Mouse (Mus musculus) heart, embryonic 10.5 days (tissue): Measurements from ENCODE around the gene Srpr. TPM values are rescaled to one million over a fixed set of nuclear protein-coding genes. Genes with fewer than 3 reads are reported as not detected.

ENCODE experiments used
- DNase-seq: peaks from one replicate; pipeline ENCODE4 v3.0.0-alpha.2; 2017; ENCODE audit warnings: low spot score
- H3K27ac ChIP-seq: fragments of 300-500 bp; sonication (generic); 2 replicates; pipeline ENCODE4 v1.5.1; 2016; ENCODE audit warnings: mild to moderate bottlenecking
- H3K27me3 ChIP-seq: fragments of 300-500 bp; sonication (generic); 2 replicates; pipeline ENCODE4 v1.6.1; 2016; ENCODE audit warnings: mild to moderate bottlenecking; ENCODE audit not compliant: poor library complexity, insufficient read depth, severe bottlenecking
- H3K36me3 ChIP-seq: fragments of 300-500 bp; sonication (generic); 2 replicates; pipeline ENCODE4 v1.6.1; 2016; ENCODE audit warnings: mild to moderate bottlenecking, moderate library complexity
- H3K4me1 ChIP-seq: fragments of 300-500 bp; sonication (generic); 2 replicates; pipeline ENCODE4 v1.6.1; 2016; ENCODE audit warnings: mild to moderate bottlenecking
- H3K4me3 ChIP-seq: fragments of 300-500 bp; sonication (generic); 2 replicates; pipeline ENCODE4 v1.5.1; 2016; ENCODE audit warnings: mild to moderate bottlenecking, moderate library complexity
- H3K9me3 ChIP-seq: fragments of 300-500 bp; sonication (generic); 2 replicates; pipeline ENCODE4 v1.6.1; 2016; ENCODE audit warnings: mild to moderate bottlenecking, moderate library complexity
- WGBS: fragments of 180-500 bp; shearing (Covaris S2); methylation state at CpG from one replicate; pipeline ENCODE4 v1.1.7; 2016; 5-methylcytosine and 5-hydroxymethylcytosine counted together
- polyA plus RNA-seq: library from polyadenylated mRNA; unstranded; fragments of >200 nt; fragmentation: Nextera tagmentation; extraction: Ambion mirVana; gene quantifications from 2 replicates; pipeline ENCODE4 v1.2.1, GENCODE M21; 2016

Gene Srpr
- polyA plus RNA-seq, 1 experiment from 2014 or later = 97.8 TPM

GRCm38 (mm10) chr9:35170071-35170470 lies 29.9 kb upstream of the Srpr start:
- WGBS = 88% methylated on average over 7 of the region's 7 CpGs
- peaks cover 8% of the 10 kb centered on the region for H3K4me1 ChIP-seq

GRCm38 (mm10) chr9:35173331-35173730 lies 26.6 kb upstream of the Srpr start:
- peaks cover 10% of the 10 kb centered on the region for H3K4me1 ChIP-seq
- DNase-seq = no peak
- WGBS = 85% methylated on average over 1 of the region's 1 CpGs
- H3K27me3 ChIP-seq = no peaks in the 10 kb centered on the region
- peaks cover 22% of the 10 kb centered on the region for H3K36me3 ChIP-seq
- no peak overlapping the region for H3K4me3 ChIP-seq
- H3K27ac ChIP-seq = no peak overlapping the region
- no peaks in the 10 kb centered on the region for H3K9me3 ChIP-seq

More at GRCm38 (mm10) chr9:35170071-35170470, 29.9 kb upstream of the Srpr start:
- no peak for DNase-seq
- Histone ChIP-seq H3K27ac (no peak overlapping the region), H3K27me3 (no peaks in the 10 kb centered on the region), H3K36me3 (peaks cover 26% of the 10 kb centered on the region), H3K4me3 (no peak overlapping the region), H3K9me3 (no peaks in the 10 kb centered on the region)

- peak within 1 kb of the TSS; percentile 68 for H3K4me3 ChIP-seq
- DNase-seq = peak; percentile 99
- H3K36me3 ChIP-seq = peaks cover 8% of the 10 kb centered on the region
- H3K4me1 ChIP-seq = peaks cover 10% of the 10 kb centered on the region
- H3K9me3 ChIP-seq = no peaks in the 10 kb centered on the region
- H3K27me3 ChIP-seq = no peaks in the 10 kb centered on the region
- under 1% methylated on average over 38 of the region's 38 CpGs for WGBS
- peak within 1 kb of the TSS; percentile 91 for H3K27ac ChIP-seq
These were observed 24.5 kb upstream of the Srpr start, which contains the start of gene Dcps for GRCm38 (mm10) chr9:35175251-35176123. TSS of gene Dcps (minus strand) at chr9:35176061.

GRCm38 (mm10) chr9:35176124-35176659 lies 23.8 kb upstream of the Srpr start:
- no peak for DNase-seq
- peaks cover 10% of the 10 kb centered on the region for H3K4me1 ChIP-seq
- H3K9me3 ChIP-seq = no peaks in the 10 kb centered on the region
- 50% methylated on average over 14 of the region's 14 CpGs for WGBS
- H3K4me3 ChIP-seq = peak overlapping the region; percentile 68
- peak overlapping the region; percentile 91 for H3K27ac ChIP-seq
- H3K36me3 ChIP-seq = 0 out of 2 replicates have a peak, but pooled peaks cover under 1% of the 10 kb centered on the region
- no peaks in the 10 kb centered on the region for H3K27me3 ChIP-seq

- Histone ChIP-seq H3K4me1 (no peaks in the 10 kb centered on the region), H3K36me3 (peaks cover 14% of the 10 kb centered on the region), H3K4me3 (no peak overlapping the region), H3K27ac (no peak overlapping the region), H3K27me3 (no peaks in the 10 kb centered on the region), H3K9me3 (no peaks in the 10 kb centered on the region)
- DNase-seq = no peak
- WGBS = 67% methylated on average over 2 of the region's 2 CpGs
These were observed 17.1 kb upstream of the Srpr start for GRCm38 (mm10) chr9:35182832-35183231.

GRCm38 (mm10) chr9:35183359-35183758 lies 16.6 kb upstream of the Srpr start:
- no peaks in the 10 kb centered on the region for H3K4me1 ChIP-seq
- H3K9me3 ChIP-seq = no peaks in the 10 kb centered on the region
- WGBS = 62% methylated on average over 5 of the region's 5 CpGs
- no peak overlapping the region for H3K27ac ChIP-seq
- H3K36me3 ChIP-seq = peaks cover 19% of the 10 kb centered on the region
- DNase-seq = no peak
- H3K4me3 ChIP-seq = no peak overlapping the region
- H3K27me3 ChIP-seq = no peaks in the 10 kb centered on the region

- 83% methylated on average over 3 of the region's 4 CpGs for WGBS
- peaks cover 47% of the 10 kb centered on the region for H3K36me3 ChIP-seq
These were observed 13.5 kb upstream of the Srpr start for GRCm38 (mm10) chr9:35186430-35186829.

GRCm38 (mm10) chr9:35187351-35187903 lies 12.5 kb upstream of the Srpr start:
- Histone ChIP-seq H3K27me3 (no peaks in the 10 kb centered on the region), H3K4me3 (no peak overlapping the region), H3K4me1 (no peaks in the 10 kb centered on the region), H3K9me3 (no peaks in the 10 kb centered on the region), H3K27ac (no peak overlapping the region), H3K36me3 (peaks cover 48% of the 10 kb centered on the region)
- 88% methylated on average over 10 of the region's 10 CpGs for WGBS
- DNase-seq = no peak

More at GRCm38 (mm10) chr9:35186430-35186829, 13.5 kb upstream of the Srpr start:
- Histone ChIP-seq H3K4me3 (no peak overlapping the region), H3K9me3 (no peaks in the 10 kb centered on the region), H3K4me1 (no peaks in the 10 kb centered on the region), H3K27me3 (no peaks in the 10 kb centered on the region), H3K27ac (no peak overlapping the region)
- DNase-seq = no peak

- Histone ChIP-seq H3K9me3 (no peaks in the 10 kb centered on the region), H3K4me3 (no peak overlapping the region), H3K36me3 (peaks cover 48% of the 10 kb centered on the region), H3K27me3 (no peaks in the 10 kb centered on the region), H3K4me1 (no peaks in the 10 kb centered on the region), H3K27ac (no peak overlapping the region)
- DNase-seq = no peak
- 78% methylated on average over 22 of the region's 22 CpGs for WGBS
These were observed 11.3 kb upstream of the Srpr start for GRCm38 (mm10) chr9:35188700-35189099.

- peaks cover 31% of the 10 kb centered on the region for H3K36me3 ChIP-seq
- WGBS = 76% methylated on average over 11 of the region's 11 CpGs
These were observed 6.9 kb upstream of the Srpr start for GRCm38 (mm10) chr9:35192983-35193542.

GRCm38 (mm10) chr9:35194048-35194447 lies 5.9 kb upstream of the Srpr start:
- Histone ChIP-seq H3K4me3 (no peak overlapping the region), H3K9me3 (no peaks in the 10 kb centered on the region), H3K36me3 (peaks cover 22% of the 10 kb centered on the region), H3K27ac (no peak overlapping the region), H3K27me3 (no peaks in the 10 kb centered on the region), H3K4me1 (0 out of 2 replicates have a peak, but pooled peaks cover 2% of the 10 kb centered on the region)
- DNase-seq = no peak
- 81% methylated on average over 3 of the region's 3 CpGs for WGBS

More at GRCm38 (mm10) chr9:35192983-35193542, 6.9 kb upstream of the Srpr start:
- H3K4me1 ChIP-seq = no peaks in the 10 kb centered on the region
- DNase-seq = no peak
- H3K4me3 ChIP-seq = no peak overlapping the region
- no peaks in the 10 kb centered on the region for H3K9me3 ChIP-seq
- no peaks in the 10 kb centered on the region for H3K27me3 ChIP-seq
- H3K27ac ChIP-seq = no peak overlapping the region

- no peak for DNase-seq
- 83% methylated on average over 3 of the region's 3 CpGs for WGBS
These were observed 2.4 kb upstream of the Srpr start for GRCm38 (mm10) chr9:35197625-35198024.

GRCm38 (mm10) chr9:35198351-35198750 lies 1.6 kb upstream of the Srpr start:
- no peaks in the 10 kb centered on the region for H3K27me3 ChIP-seq
- H3K4me3 ChIP-seq = no peak overlapping the region
- 79% methylated on average over 10 of the region's 10 CpGs for WGBS
- H3K9me3 ChIP-seq = no peaks in the 10 kb centered on the region
- H3K4me1 ChIP-seq = peaks cover 25% of the 10 kb centered on the region
- DNase-seq = no peak
- H3K36me3 ChIP-seq = no peaks in the 10 kb centered on the region
- H3K27ac ChIP-seq = no peak overlapping the region

More at GRCm38 (mm10) chr9:35197625-35198024, 2.4 kb upstream of the Srpr start:
- Histone ChIP-seq H3K27ac (no peak overlapping the region), H3K4me1 (peaks cover 19% of the 10 kb centered on the region), H3K27me3 (no peaks in the 10 kb centered on the region), H3K9me3 (no peaks in the 10 kb centered on the region), H3K36me3 (no peaks in the 10 kb centered on the region), H3K4me3 (no peak overlapping the region)
